Mouse (Mus musculus): ENCODE results near the gene Gpr157.
"Not testable (repeated sequence)": the region's sequence is repeated elsewhere in the genome, so short reads cannot be mapped to it uniquely, and the experiment has no call there.

The Gpr157 gene

DNA sequence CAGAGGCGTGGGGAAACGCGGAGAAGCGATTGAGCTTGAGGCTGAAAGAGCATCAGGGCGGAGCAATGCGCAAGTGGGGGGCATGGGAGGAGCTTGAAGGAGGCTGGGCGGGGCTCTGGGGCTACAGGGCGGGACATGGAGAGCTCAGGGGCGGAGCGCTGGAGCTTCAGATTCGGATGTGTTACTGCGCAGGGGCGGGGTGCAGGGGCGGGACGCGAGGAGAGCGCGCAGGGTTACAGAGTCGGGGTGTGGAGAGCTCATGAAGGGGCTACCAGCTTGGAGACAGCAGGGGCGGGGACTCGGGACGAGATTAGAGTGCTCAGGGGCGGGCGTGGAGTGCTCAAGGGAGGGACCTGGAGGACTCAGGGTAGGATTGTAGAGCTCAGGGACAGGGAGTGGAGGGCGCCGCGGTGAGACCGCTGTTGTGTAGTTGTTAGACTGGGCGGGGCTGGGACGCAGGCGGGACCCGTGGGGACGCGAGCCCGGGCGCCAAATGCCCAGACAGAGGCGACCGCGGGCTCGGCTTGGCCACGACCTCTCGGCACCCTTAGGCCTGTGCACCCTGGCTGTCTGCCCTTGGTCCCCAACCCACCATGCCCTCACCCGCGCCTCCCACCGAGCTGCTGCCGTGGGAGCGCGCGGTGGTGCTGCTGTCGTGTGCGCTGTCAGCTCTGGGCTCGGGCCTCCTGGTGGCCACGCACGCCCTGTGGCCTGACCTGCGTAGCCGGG is at the start of gene Gpr157:
Gpr157 (plus strand) TSS at position 205 of the 729 bp plus-strand sequence.
- DNase-seq (ENCODE audit: low spot score in 2 of 2): peak; percentile 90 to 92

DNA sequence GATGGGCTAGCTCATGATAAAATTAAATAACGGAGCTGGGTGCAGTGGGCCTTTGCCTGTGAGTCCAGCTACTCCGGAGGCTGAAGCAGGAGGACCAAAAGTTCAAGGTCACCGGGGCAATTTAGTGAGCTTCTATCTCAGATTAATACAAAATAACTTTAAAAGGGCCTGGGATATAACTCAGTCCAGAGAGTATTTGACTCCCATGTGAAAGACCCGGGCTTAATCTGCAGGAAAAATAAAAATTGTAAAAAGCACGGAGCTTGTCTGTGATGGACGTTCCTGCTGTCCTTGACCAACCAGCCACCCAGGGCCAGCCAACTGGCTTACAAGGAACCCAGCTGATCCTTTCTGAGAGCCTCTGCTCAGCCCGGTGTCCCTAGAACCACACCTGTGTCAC is 48.6 kb upstream of the Gpr157 start:
- no peak for DNase-seq (ENCODE audit: low spot score in 2 of 2)

GRCm38 (mm10) chr4:150040003-150040581 is 47.1 kb upstream of the Gpr157 start:
- no peak for DNase-seq (ENCODE audit: low spot score in 2 of 2)

DNA sequence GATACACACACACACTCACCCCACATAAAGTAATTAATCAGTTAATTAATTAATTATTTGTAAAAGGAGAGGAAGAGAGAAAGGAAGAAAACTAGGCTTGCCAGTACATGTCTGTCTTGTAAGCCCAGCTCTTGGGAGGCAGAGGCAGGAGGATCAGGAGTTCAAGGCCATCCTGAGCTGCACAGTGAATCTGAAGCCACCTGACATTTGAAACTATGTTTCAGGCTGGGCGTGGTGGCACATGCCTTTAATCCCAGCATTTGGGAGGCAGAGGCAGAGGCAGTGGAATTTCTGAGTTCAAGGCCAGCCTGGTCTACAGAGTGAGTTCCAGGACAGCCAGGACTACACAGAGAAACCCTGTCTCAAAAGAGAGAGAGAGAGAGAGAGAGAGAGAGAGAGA is 46.3 kb upstream of the Gpr157 start:
- not testable (repeated sequence) for DNase-seq (ENCODE audit: low spot score in 2 of 2)

DNA sequence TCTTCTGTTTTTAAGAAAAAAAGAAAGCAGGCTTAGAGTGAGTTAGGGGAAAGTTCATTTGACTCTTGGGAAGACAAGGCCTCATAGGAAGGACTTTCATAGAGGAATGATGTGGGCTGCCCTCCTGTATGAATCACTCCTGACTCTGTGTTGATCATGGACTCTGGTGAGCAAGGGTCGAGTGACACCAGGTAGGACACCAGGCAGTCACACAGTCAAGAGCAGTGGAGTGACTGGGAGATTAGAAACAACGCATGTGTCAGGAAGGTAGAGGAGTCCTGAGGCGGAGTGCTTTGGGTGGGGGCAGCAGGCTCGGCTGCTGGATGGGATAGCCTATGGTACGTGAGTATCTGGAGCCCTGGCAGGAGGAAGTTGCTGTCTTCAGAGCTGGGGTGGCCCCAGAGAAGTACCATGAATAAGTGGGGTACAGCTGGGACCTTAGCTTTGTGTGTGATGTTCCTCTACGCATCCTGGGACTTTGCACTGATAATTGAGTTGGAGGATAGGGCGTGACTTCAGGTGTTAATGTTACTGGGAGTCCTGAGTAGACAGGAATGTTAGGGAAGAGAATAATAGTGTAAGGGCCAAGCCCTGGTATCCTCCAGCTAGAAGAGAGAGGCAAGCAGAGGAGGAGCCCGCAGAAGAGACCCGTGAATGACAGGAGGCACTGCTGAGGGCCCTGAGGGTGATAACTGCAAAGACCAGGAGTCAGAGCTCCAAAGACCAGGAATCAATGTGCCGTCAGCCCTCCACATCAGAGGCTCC is 45.6 kb upstream of the Gpr157 start:
- DNase-seq (ENCODE audit: low spot score in 2 of 2): no peak

GRCm38 (mm10) chr4:150043591-150043990 is 43.6 kb upstream of the Gpr157 start:
- no peak for DNase-seq (ENCODE audit: low spot score in 2 of 2)

DNA sequence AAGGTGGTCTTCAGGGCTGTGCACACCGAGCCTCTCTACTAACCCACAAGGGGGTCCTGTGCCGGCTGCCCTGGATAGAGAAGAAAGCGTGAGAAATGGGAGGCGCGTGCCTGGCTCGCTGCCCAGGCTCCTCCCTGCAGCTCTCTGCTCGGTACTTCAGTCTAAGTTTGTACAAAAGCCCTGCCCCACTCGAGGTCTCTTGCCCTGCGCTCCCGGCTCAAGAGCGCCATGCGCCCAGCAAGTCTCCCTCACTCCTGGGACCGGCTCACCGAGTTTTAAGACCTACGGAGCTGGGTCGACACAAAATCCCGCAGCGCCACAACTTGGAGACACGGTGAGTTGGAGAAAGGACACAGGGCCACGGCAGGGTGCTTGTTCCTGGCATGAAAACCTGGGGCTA is 39.1 kb upstream of the Gpr157 start:
- DNase-seq (ENCODE audit: low spot score in 2 of 2): peak in 1 of 2 experiments; percentile 64

GRCm38 (mm10) chr4:150048478-150049156 is 38.5 kb upstream of the Gpr157 start:
- peak in 1 of 2 experiments; percentile 51 for DNase-seq (ENCODE audit: low spot score in 2 of 2)

- DNase-seq (ENCODE audit: low spot score in 2 of 2): no peak
These were observed 38.0 kb upstream of the Gpr157 start for GRCm38 (mm10) chr4:150049157-150049513.

DNA sequence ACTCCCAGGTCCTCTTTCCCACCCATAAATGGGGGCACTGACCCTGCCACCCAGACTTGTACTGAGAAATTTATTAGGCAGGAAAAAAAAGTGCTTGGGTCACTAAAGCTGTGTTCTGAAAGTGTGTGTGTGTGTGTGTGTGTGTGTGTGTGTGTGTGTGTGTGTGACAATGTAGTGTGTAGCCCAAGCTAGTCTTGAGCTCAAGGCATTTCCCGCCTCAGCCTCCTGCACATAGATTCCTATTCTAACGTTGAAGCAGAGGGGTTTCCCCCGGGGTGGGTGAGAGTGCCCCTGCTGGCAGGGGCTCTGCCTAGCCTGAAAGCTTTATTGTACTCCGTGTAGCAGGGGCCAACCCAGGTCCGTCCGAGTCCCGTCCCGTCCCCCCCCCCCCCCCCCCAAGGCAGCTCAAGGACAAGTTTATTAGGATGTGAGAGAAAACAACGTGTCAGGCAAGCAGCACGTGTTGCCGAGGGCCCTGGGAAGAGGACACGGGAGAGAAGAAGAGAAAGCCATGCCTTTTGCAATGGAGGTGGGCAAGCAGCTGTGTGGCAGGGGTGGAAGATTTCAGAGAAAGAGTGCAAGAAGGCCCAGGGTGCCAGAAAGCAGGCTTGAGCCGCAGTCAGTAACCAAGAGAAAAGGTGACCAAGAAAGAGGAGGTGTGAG is 37.5 kb upstream of the Gpr157 start:
- no peak for DNase-seq (ENCODE audit: low spot score in 2 of 2)

DNA sequence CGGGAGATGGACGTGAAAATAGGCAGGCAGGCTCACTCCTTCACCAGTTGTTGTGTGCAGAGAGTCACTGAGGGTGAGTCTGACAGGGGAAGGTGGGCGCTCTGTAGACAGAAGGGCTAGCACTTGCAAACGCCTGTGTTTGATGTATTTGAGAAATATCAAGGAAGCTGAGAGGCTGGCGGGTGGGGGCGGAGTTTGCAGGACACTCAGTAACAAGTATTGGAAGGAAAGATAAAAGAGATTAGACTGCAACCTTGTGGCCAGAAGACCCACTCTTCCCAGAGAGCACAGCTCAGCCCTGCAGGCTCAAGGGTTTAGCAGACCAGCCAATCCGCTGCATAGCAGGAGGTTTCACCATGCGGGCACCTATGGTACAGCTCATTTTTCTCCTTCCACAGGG is 35.7 kb upstream of the Gpr157 start:
- DNase-seq (ENCODE audit: low spot score in 2 of 2): no peak

DNA sequence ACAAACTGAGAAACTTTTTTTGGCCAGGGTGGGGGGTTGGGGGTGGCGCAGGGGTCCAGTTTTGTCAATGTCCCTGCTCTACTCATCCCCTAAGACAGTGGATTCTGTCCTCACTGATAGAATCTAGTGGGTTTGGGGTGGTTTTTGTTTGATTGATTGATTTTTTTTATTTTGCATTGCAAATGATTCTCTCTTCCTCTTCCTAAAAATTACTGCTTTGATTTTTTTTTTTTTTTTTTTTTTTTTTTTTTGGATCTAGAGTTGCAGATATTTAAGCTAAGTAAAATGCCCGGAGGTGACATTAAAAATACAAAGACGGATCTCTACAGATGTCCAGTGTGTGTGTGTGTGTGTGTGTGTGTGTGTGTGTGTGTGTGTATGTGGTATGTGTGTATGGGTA is 34.8 kb upstream of the Gpr157 start:
- DNase-seq (ENCODE audit: low spot score in 2 of 2): no peak

DNA sequence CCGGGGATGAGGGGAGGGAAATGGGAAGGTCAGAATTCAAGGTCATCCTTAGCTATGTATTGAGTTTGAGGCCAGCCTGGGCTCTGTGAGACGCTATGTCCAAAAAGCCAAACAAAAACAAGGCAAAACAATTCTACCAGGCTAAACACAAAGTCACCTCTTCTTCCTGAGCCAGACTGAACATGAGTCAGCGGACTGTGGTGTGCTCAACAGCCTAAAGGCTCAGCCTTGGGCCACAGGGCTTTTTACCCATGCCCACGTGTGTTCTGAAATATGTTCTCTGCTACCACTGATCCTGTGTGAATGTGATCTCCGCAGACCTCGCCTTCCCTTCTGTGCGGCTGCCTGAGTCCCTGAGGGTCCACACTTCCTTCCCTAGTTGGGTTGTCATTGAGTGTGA is 31.0 kb upstream of the Gpr157 start:
- DNase-seq (ENCODE audit: low spot score in 2 of 2): no peak

- DNase-seq (ENCODE audit: low spot score in 2 of 2): no peak
These were observed 29.4 kb upstream of the Gpr157 start for GRCm38 (mm10) chr4:150057722-150058121.

GRCm38 (mm10) chr4:150059841-150060468 is 27.2 kb upstream of the Gpr157 start:
- no peak for DNase-seq (ENCODE audit: low spot score in 2 of 2)

DNA sequence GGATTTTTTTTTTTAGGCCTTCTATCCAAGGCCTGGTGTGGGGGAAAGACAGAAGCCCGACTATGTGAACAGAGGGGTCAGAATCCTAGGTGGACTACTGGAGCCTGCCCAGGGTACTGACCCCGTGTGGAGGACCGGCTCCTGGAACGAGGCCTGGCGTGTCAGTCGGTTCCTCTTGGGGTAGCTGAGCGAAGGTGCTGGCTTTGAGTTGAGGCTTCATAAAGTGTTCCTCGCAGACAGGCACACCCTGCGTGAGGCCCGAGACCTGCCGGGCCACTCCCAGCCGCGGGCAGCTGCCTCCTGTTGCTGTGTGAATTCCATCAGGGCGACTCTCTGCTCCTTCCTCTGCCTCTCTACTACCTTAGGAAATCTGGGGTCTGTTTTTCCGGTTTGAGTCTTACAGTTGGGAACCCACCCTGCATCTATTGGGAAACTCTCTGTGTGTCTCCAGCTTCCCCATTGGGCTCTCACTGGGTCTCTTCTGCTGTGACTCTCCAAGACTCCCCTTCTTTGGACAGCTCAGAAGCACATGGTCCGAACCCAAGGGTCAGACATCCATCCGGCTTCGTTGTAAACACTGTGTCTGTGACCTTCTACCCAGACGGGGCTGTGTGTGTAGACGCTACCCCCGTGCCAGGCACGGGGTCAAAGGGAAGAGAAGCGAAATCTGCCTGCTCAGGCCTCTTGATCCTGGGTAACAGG is 26.5 kb upstream of the Gpr157 start:
- DNase-seq (ENCODE audit: low spot score in 2 of 2): peak in 1 of 2 experiments; percentile 21

DNA sequence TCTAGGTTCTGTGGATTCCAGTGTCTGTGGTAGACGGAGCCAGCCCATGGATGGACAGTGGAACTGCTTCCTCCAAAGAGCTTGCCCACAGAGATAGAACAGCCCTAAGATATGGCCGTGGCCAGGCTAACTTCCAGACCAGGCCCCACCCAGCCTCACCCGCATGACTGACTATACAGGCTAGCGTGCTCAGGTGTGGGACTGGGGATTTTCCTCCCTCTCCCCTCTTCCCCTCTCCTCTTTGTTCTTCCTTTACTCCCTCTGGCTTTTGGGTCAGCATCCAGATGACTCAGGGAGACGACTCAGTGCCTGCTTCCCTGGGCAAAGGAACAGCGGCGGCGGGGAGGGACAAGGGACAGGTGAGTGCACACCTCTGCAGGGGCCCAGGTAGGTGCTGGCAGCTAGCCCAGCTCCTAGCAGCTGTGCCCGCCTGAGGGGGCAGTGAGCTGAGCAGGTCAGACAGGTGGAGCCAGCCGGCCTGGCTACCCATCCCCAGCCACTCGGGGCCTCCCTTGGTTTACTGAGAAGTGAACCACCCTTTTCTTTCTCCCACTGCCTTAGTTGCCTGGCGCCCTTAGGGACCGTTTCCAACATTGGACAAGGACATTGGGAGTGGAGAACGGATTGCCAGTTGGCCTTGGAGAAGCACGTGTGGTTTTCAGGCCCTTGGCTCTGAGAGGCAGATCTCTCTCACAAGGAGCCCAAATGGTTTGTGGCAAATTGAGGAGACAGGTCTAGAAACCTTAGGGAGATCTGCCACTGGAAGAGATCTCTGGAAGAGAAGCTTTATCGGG is 25.5 kb upstream of the Gpr157 start:
- DNase-seq (ENCODE audit: low spot score in 2 of 2): peak; percentile 45 to 49

DNA sequence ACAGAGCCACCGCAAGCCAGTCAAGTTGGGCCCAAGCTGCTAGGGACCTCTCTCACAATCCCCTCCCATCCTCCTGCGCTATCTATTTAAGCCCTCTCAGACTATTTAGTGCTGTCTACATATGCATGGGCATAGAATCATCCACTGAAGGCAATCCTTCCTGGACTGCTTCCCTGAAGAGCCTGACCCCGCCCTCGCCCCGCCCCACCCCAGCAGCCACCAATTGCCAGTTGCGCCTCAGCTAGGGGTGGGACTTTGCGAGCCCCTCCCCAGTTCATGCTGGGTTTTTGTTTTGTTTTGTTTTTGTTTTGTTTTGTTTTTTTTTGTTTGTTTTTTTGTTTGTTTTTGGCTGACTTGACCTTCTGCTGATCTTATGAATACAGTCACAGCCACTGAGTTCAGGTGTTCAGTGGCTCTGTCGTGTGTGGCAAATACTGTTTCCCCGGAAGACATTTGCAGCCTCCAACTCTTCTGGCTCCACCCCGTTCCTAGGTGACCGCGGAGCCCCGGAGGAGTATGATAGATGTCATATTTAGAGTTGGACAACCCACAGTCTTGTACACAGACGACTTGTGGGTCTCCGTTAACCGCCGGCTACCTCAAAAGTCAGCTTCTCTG is 20.4 kb upstream of the Gpr157 start:
- no peak for DNase-seq (ENCODE audit: low spot score in 2 of 2)

DNA sequence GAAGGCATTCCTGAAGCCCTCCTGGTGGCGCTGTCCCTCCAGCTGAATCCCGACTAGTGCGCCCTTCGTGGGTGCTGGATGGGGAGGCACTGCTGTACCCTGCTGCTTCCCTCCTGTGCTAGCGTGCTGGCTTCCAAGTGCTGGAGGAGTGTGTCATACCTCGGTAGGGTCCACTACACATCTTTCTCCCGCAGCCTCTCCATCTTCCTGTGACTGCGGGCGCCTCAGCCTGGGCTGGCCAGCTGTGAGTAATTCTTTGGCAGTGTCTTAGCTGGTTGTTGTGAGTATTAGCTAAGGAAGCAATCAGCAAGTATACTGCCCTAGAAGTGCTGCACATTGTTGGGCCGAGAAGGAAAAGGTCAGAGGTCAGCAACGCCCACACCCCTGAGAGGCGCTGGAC is 18.9 kb upstream of the Gpr157 start:
- no peak for DNase-seq (ENCODE audit: low spot score in 2 of 2)

Measured in urinary bladder, adult 18-20 months (tissue).